Mouse (Mus musculus) brain, embryonic 14.5 days (tissue): ENCODE measurements around the gene Dab2ip.

Source experiments
- CTCF ChIP-seq: fragments of 200-500 bp; IDR thresholded peaks from 2 replicates; pipeline ENCODE4 v1.5.1; 2012; ENCODE audit warnings: inconsistent platforms, mild to moderate bottlenecking, moderate library complexity, borderline replicate concordance; ENCODE audit not compliant: insufficient read depth, insufficient read length; ENCODE audit errors: extremely low read depth
- POLR2A ChIP-seq: fragments of 200-500 bp; IDR thresholded peaks from 2 replicates; pipeline ENCODE4 v1.6.1; 2012; ENCODE audit warnings: mild to moderate bottlenecking, inconsistent platforms, borderline replicate concordance; ENCODE audit not compliant: poor library complexity, insufficient read depth, insufficient read length, severe bottlenecking; ENCODE audit errors: extremely low read depth

GRCm38 (mm10) chr2:35558826-35559550 lies 922 bp downstream of the Dab2ip start:
- TF ChIP-seq CTCF (no peak), POLR2A (no peak)
